10 mouse cellular contexts compared by ENCODE assay signal in the genomic region with DNA sequence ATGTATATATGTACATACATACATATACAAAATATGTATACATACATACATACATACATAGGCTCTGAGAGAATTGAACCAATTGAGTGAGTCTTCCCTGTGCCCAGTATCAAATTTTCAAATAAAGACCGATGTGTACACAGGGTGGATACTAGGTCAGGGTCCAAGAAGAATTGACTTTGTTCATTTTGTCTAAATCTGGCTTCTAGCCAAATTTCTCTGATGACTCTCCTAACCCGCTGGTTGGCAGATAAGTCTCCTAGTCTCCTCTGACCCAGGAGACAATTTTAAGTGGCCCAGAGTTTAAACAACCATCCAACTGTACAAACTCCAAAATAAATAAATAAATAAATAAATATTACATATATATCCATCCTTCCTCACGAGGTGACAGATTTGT. TPM values are rescaled to one million over a fixed set of nuclear protein-coding genes. Genes with fewer than 3 reads are reported as not detected.
DNase-seq lines count a peak whose midpoint lies in the region; ATAC-seq and TF ChIP-seq lines count a peak whose summit lies in the region.
"Had no signal": no experiment of that assay in that cellular context is flagged by ENCODE, and none has a peak within 500 bp of the region (broad histone marks: within the 10 kb centered on the region; RNA-seq: fewer than 3 reads in every experiment).

No protein-coding gene starts in this region.

- peaks cover 67% of the 10 kb centered on the region for H3K4me1 ChIP-seq in heart, embryonic 12.5 days (replicated peaks)
- peaks cover 77% of the 10 kb centered on the region for H3K4me1 ChIP-seq in E14TG2a.4 (replicated peaks; ENCODE audit: low read depth, low read length)
- peaks cover 13% of the 10 kb centered on the region for H3K4me1 ChIP-seq in forebrain, postnatal 0 days (ENCODE audit: insufficient read depth)
- peaks cover 83% of the 10 kb centered on the region for H3K4me1 ChIP-seq in liver, embryonic 15.5 days (replicated peaks)

- no peaks in the 10 kb centered on the region for H3K36me3 ChIP-seq in heart, embryonic 12.5 days
- peaks cover 24% of the 10 kb centered on the region for H3K36me3 ChIP-seq in E14TG2a.4 (ENCODE audit: insufficient read depth, low read length)
- H3K36me3 ChIP-seq in forebrain, postnatal 0 days (ENCODE audit: insufficient read depth) = no peaks in the 10 kb centered on the region
- H3K36me3 ChIP-seq in liver, embryonic 15.5 days (replicated peaks) = no peaks in the 10 kb centered on the region

- no peak for ATAC-seq in heart, embryonic 12.5 days (ENCODE audit: insufficient number of reproducible peaks, low FRiP score)
- no peak for ATAC-seq in forebrain, postnatal 0 days
- ATAC-seq in liver, embryonic 15.5 days (ENCODE audit: insufficient read depth) = no peak

- intact Hi-C loops in heart, postnatal 10 days (cut with DNase I) = no loop called here

- no peak overlapping the region for H3K9ac ChIP-seq in heart, embryonic 12.5 days
- H3K9ac ChIP-seq in forebrain, postnatal 0 days = no peak overlapping the region
- peak overlapping the region; percentile 41; the same call in 1 of the 2 replicates for H3K9ac ChIP-seq in liver, embryonic 15.5 days

- H3K9me3 ChIP-seq in heart, embryonic 12.5 days (replicated peaks) = no peaks in the 10 kb centered on the region
- H3K9me3 ChIP-seq in E14TG2a.4 (ENCODE audit: low read length) = no peaks in the 10 kb centered on the region
- H3K9me3 ChIP-seq in forebrain, postnatal 0 days (ENCODE audit: low read length) = no peaks in the 10 kb centered on the region
- H3K9me3 ChIP-seq in liver, embryonic 15.5 days (replicated peaks) = no peaks in the 10 kb centered on the region

- no peak for DNase-seq in heart, postnatal 10 days
- no peak for DNase-seq in forebrain, postnatal 0 days
- DNase-seq in right cerebral cortex, postnatal 36 days (ENCODE audit: low spot score in 2 of 2) = no peak
- DNase-seq in spleen, postnatal 10 days (ENCODE audit: low spot score in 2 of 2) = no peak
- no peak for DNase-seq in urinary bladder, postnatal 25 days (ENCODE audit: low spot score)
- DNase-seq: layer of hippocampus, postnatal 36 days had no signal

- TF ChIP-seq CTCF in E14TG2a.4 (conservative IDR thresholded peaks at IDR 0.05; ENCODE audit: low read length) = no peak
- no peak for TF ChIP-seq CTCF in forebrain, postnatal 0 days (IDR thresholded peaks at IDR 0.05; ENCODE audit: low read depth)

- H3K27me3 ChIP-seq in heart, embryonic 12.5 days (replicated peaks) = peaks cover 8% of the 10 kb centered on the region; the same call in 1 of the 2 replicates
- H3K27me3 ChIP-seq in E14TG2a.4 (ENCODE audit: insufficient read depth, low read length) = no peaks in the 10 kb centered on the region
- H3K27me3 ChIP-seq in forebrain, postnatal 0 days (ENCODE audit: insufficient read depth, low read length) = peaks cover 7% of the 10 kb centered on the region; the same call in 1 of the 2 replicates
- H3K27me3 ChIP-seq in liver, embryonic 15.5 days = peaks cover 9% of the 10 kb centered on the region; the same call in 1 of the 2 replicates

- peak overlapping the region; percentile 44 for H3K4me3 ChIP-seq in heart, embryonic 12.5 days
- H3K4me3 ChIP-seq in E14TG2a.4 (replicated peaks; ENCODE audit: low read length) = peak overlapping the region; percentile 93
- no peak overlapping the region for H3K4me3 ChIP-seq in forebrain, postnatal 0 days (ENCODE audit: low read depth, low read length)
- H3K4me3 ChIP-seq in liver, embryonic 15.5 days (replicated peaks) = peak overlapping the region; percentile 45

- H3K4me2 ChIP-seq in heart, embryonic 12.5 days = peak overlapping the region; percentile 87
- H3K4me2 ChIP-seq in forebrain, postnatal 0 days (ENCODE audit: low read depth) = peak overlapping the region; percentile 25; the same call in 1 of the 2 replicates
- H3K4me2 ChIP-seq in liver, embryonic 15.5 days = peak overlapping the region; percentile 74

- H3K27ac ChIP-seq in heart, embryonic 12.5 days (ENCODE audit: poor library complexity, severe bottlenecking) = no peak overlapping the region
- H3K27ac ChIP-seq in forebrain, postnatal 0 days (ENCODE audit: low read depth, low read length) = no peak overlapping the region
- peak overlapping the region; percentile 42 for H3K27ac ChIP-seq in liver, embryonic 15.5 days (replicated peaks)

- WGBS in heart, embryonic 12.5 days = 50% methylated on average over 3 of the region's 3 CpGs
- 39% methylated on average over 3 of the region's 3 CpGs for WGBS in forebrain, postnatal 0 days
- WGBS in liver, embryonic 15.5 days (ENCODE audit: insufficient replicate concordance) = 38% methylated on average over 3 of the region's 3 CpGs

RNA-seq across cellular contexts. Expression of gene Slc29a1, which starts 0.5 kb away (rescaled TPM):
- 68.3 and 74.1 TPM in 2 replicates for polyA plus RNA-seq in heart, embryonic 12.5 days (2016; fragmentation: Nextera tagmentation; extraction: Ambion mirVana)
- total RNA-seq in heart, postnatal 10 days (2021) = 10 to 100 TPM; 88.3 to 99.0 TPM
- total RNA-seq in forebrain, postnatal 0 days (2014; rRNA removed) = 68.3 and 84.5 TPM in 2 replicates
- polyA plus RNA-seq in forebrain, postnatal 0 days (2015; fragmentation: Nextera tagmentation; extraction: Ambion mirVana) = 76.2 and 84.4 TPM in 2 replicates
- polyA plus RNA-seq in liver, embryonic 15.5 days (2015; fragmentation: Nextera tagmentation; extraction: Ambion mirVana) = 175 and 180 TPM in 2 replicates

RNA-seq across cellular contexts. Expression of gene Mymx, which starts 3.0 kb away (rescaled TPM):
- 0.24 and 0.92 TPM in 2 replicates for polyA plus RNA-seq in heart, embryonic 12.5 days (2016; fragmentation: Nextera tagmentation; extraction: Ambion mirVana)
- not detected for total RNA-seq in heart, postnatal 10 days (2021)
- total RNA-seq in forebrain, postnatal 0 days (2014; rRNA removed) = not detected in 2 replicates
- not detected in 2 replicates for polyA plus RNA-seq in forebrain, postnatal 0 days (2015; fragmentation: Nextera tagmentation; extraction: Ambion mirVana)
- 0.54 and 1.1 TPM in 2 replicates for polyA plus RNA-seq in liver, embryonic 15.5 days (2015; fragmentation: Nextera tagmentation; extraction: Ambion mirVana)
- total RNA-seq: layer of hippocampus, postnatal 36 days; neutrophil, adult 5-6 weeks had no signal

RNA-seq across cellular contexts. Expression of gene Hsp90ab1, which starts 25.8 kb away (rescaled TPM):
- polyA plus RNA-seq in heart, embryonic 12.5 days (2016; fragmentation: Nextera tagmentation; extraction: Ambion mirVana) = 1,306 and 1,316 TPM in 2 replicates
- total RNA-seq in heart, postnatal 10 days (2021) = 1,000 to 10,000 TPM; 1,000 to 1,054 TPM
- 1,283 and 1,351 TPM in 2 replicates for total RNA-seq in forebrain, postnatal 0 days (2014; rRNA removed)
- 1,258 and 1,497 TPM in 2 replicates for polyA plus RNA-seq in forebrain, postnatal 0 days (2015; fragmentation: Nextera tagmentation; extraction: Ambion mirVana)
- polyA plus RNA-seq in liver, embryonic 15.5 days (2015; fragmentation: Nextera tagmentation; extraction: Ambion mirVana) = 577 and 585 TPM in 2 replicates

RNA-seq across cellular contexts. Expression of gene Slc35b2, which starts 35.2 kb away (rescaled TPM):
- 85.6 and 89.6 TPM in 2 replicates for polyA plus RNA-seq in heart, embryonic 12.5 days (2016; fragmentation: Nextera tagmentation; extraction: Ambion mirVana)
- total RNA-seq in heart, postnatal 10 days (2021) = 10 to 100 TPM; 34.5 to 36.8 TPM
- 80.9 and 87.0 TPM in 2 replicates for total RNA-seq in forebrain, postnatal 0 days (2014; rRNA removed)
- 83.8 and 89.6 TPM in 2 replicates for polyA plus RNA-seq in forebrain, postnatal 0 days (2015; fragmentation: Nextera tagmentation; extraction: Ambion mirVana)
- polyA plus RNA-seq in liver, embryonic 15.5 days (2015; fragmentation: Nextera tagmentation; extraction: Ambion mirVana) = 52.1 and 59.8 TPM in 2 replicates

RNA-seq across cellular contexts. Expression of gene Nfkbie, which starts 43.4 kb away (rescaled TPM):
- 2.5 and 3.1 TPM in 2 replicates for polyA plus RNA-seq in heart, embryonic 12.5 days (2016; fragmentation: Nextera tagmentation; extraction: Ambion mirVana)
- 1 to 10 TPM; 1.8 to 2.7 TPM for total RNA-seq in heart, postnatal 10 days (2021)
- 2.8 and 3.1 TPM in 2 replicates for total RNA-seq in forebrain, postnatal 0 days (2014; rRNA removed)
- polyA plus RNA-seq in forebrain, postnatal 0 days (2015; fragmentation: Nextera tagmentation; extraction: Ambion mirVana) = 2.2 and 2.7 TPM in 2 replicates
- 1.2 and 1.6 TPM in 2 replicates for polyA plus RNA-seq in liver, embryonic 15.5 days (2015; fragmentation: Nextera tagmentation; extraction: Ambion mirVana)

Comparison
In these comparisons a context has a peak if more than half of its experiments do, and no peak if none do; other contexts are left out.
1. H3K4me2 ChIP-seq: peak in every context shown above with its lines; median percentile 87 in heart, embryonic 12.5 days; 74 in liver, embryonic 15.5 days; 25 in forebrain, postnatal 0 days.